Mouse (Mus musculus): Measurements from ENCODE around the gene Anln. TPM values are rescaled to one million over a fixed set of nuclear protein-coding genes. Genes with fewer than 3 reads are reported as not detected.
"Not testable (repeated sequence)": the region's sequence is repeated elsewhere in the genome, so short reads cannot be mapped to it uniquely, and the experiment has no call there.

The Anln gene
- total RNA-seq, 2 experiments from 2014 or later = 1.9 to 2.3 TPM

DNA sequence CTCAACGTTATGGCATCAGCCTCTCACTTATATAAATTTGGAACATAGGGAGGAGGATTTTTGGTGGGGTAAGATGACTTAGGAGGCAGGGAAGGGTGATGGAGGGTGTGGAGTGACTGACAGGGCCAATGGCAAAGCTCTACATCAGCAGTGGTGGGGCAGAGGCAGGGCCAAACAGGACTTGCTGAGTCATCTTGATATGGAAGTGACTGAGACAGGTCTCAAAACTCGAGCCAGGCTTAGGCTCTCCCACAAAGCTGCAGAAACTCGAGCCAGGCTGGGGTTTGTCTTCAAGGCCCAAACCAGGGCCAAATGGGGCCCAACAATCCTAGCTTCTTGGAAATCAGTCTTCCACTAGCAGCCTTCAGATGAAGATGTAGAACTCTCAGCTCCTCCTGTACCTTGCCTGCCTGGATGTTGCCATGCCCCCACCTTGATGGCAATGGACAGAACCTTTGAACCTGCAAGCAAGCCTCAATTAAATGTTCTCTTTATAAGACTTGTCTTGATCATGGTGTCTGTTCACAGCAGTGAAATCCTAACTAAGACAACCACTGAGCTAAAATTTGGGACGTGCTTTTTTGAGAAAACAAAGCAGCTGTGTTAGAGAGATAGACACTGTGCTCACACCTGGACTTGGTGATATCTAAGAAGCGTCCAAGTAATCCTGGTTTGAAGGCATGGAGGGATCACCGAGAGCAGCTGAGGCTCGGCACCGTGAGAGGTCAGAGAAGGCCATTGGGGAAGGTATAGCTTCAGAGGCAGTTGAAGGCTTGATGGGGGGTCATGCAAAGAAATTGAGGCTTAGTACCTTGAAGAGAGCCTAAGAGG, 66.4 kb downstream of the Anln start:
- DNase-seq (ENCODE audit: low spot score in 2 of 2) = no peak

DNA sequence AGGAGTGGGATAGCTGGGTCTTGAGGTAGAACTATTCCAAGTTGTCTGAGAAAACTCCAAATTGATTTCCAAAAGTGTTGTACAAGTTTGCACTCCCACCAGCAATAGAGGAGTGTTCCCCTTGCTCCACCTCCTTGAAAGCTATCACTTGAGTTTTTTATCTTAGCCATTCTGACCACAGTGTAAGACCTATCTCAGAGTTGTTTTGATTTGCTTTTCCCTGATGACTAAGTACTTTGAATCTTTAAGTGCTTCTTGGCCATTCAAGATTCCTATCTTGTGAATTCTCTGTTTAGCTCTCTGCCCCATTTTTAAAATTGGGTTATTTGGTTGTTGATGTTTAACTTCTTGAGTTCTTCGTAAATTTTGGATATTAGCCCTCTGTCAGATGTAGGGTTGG, 69.9 kb downstream of the Anln start:
- no peak for DNase-seq (ENCODE audit: low spot score in 2 of 2)

DNA sequence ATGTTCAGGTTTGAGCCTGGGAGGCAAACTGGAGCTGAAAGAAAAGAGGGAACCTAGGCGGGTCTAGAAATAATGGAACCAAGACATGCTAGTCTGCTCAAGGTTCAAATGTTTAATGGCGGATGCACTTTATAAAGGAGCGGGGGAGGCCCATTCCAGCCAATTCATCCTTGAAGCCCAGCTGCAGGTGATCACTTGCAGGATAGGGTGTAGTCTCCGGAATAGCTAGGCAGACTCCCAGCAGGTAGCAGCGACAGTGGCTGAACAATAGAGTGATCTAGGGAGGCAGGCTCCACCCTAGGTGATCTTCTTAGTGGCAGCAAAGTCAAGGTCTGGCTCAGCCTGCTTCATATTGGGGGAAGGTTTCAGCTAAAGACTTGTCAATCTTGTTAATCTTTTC, 72.9 kb downstream of the Anln start:
- DNase-seq (ENCODE audit: low spot score in 2 of 2) = not testable (repeated sequence)

DNA sequence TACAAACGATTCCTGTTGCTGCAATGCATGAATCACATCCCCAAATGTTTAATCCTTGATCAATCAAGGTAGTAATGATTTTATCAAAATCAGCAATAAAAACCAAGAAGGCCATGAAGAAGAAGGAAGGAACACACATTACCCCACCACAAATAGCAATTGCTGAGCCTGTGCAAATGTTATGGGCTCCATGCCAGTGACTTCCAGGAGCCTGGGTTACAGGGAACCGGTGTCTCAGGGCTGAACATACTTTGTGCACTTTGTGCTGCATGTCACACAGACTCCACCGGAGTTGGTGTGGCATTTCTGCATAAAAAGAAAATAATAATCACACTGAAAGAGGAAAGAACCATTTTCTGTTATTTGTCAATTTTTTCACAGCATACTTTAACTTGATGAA, 74.9 kb downstream of the Anln start:
- no peak for DNase-seq (ENCODE audit: low spot score in 2 of 2)

DNA sequence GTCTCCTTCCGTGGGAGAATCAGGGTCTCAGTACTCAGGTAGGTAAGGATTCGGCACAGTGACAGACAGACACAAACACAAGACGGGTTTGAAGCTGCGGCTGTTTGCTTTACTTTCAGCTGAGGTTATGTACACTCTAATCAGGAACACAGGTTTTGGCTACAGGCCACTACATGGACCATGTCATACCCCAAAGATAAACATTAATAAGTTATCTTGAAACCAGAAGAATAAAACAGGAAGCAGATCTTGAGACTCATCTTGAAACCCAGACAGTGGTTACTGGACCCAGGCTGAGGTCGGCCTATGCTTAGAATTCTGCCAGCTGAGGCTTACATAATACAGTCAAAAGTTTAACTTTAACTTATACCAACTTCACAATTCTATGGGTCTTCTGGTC, 75.8 kb downstream of the Anln start:
- no peak for DNase-seq (ENCODE audit: low spot score in 2 of 2)

DNA sequence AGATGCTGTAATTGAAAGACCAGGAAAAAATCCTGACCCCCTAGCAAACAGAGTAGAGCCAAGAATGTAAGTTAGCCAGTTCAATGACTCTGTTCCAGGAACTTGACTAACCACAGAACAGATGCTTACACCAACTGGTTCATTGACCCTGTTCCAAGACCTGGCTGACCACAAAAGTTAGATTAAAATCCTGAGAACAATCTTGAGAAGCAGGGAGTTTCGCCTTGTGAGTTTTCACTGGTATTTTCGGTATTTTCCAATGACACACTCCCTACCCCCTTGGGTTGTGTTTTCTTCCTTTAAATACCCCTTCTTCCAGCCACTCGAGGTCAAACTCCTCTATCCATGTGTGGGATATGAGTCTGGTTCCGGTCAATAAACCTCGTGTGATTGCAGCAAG, 79.3 kb downstream of the Anln start:
- no peak for DNase-seq (ENCODE audit: low spot score in 2 of 2)

DNA sequence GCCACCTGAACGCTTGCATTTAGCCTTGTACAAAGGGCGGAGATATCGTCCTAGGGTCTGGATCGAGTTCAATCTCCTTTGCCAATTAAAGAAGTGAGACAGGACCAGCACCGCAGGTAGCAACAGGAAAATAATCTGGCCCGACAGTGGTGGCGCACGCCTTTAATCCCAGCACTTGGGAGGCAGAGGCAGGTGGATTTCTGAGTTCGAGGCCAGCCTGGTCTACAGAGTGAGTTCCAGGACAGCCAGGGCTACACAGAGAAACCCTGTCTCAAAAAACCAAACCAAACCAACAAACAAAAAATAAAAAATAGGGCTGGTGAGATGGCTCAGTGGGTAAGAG, 81.1 kb downstream of the Anln start:
- not testable (repeated sequence) for DNase-seq (ENCODE audit: low spot score in 2 of 2)

DNA sequence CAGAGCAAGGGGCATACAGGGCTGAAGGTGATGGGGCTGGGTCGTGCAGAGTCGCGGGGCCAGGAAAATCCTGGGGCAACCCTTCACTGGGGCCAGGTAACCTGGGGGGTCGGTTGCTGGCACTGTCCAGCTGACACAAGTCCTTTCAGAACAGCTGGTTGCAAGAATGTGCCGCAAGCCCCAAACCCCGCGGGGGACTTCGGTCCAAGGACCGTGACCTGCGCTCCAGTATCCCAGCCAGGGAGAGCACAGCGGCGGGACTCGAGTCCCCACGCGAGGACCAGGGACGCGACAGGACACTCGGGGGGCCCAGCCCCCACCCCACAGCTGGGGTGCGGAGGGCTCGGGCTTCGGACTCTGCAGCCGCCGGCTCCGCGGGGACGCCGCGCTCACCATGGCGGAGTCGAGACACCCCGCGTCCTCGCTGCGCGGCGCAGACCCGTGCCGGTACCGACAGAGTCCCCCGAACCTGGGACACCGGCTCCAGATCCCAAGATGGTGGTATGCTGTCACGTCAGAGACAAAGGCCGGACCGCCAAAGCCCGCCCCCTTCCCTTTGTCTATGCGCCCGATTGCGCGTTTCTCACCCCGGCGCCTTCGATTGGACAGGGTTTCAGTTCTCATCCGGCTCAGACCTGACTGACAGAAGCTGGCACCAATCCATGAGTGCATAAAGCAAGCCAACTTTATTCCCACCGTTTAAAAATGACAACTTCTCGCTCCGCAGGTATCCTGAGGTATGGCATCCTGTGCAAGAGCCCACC, 81.7 kb downstream of the Anln start, which contains the start of gene Zfp810:
TSS of gene Zfp810 (minus strand) at position 493 of the 764 bp plus-strand sequence.
- DNase-seq (ENCODE audit: low spot score in 2 of 2) = peak; percentile 75 to 80

DNA sequence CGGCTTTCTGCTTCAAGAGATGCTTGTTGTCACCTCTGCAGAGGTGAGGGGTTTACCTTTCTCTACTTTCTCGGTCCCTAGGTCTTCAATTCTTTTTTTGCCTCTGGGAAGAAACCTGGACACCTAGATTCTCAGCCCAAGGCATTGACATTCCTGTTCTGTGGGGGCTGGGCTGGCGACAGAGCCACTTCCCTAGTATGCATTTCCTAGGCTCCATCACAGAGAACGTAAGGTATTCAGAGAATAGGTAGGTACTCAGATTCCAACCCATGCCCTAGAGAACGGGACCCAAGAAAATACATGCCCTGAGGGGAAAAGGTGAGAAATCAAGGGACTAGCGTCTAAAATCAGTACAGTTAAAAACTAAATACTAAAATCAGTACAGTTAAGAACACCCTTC, 82.3 kb downstream of the Anln start:
- DNase-seq (ENCODE audit: low spot score in 2 of 2) = no peak

DNA sequence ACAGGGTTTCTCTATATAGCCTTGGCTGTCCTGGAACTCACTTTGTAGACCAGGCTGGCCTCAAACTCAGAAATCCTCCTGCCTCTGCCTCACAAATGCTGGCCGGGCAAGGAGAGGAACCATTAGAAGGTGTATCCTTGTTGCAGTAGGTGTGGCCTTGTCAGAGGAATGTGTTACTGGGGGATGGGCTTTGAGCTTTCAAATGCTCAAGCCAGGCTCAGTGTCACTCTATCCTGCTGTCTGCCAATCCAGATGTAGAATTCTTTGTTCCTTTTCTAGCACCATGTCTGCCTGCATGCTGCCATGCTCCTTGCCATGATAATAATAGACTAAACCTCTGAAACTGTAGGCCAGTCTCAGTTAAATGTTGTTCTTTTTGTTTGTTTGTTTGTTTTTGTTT, 86.8 kb downstream of the Anln start:
- no peak for DNase-seq (ENCODE audit: low spot score in 2 of 2)

Other genes with a start within 250 kb of the Anln start
- 10 to 100 TPM; 42.5 to 44.3 TPM for gene Pigyl, start 232.3 kb downstream of the Anln start, total RNA-seq (2021)
- gene Zfp872, start 201.1 kb downstream of the Anln start, total RNA-seq (2021) = 1 to 10 TPM; 1.8 to 2.0 TPM
- gene Zfp809, start 163.5 kb downstream of the Anln start, total RNA-seq (2021) = 10 to 100 TPM; 35.5 to 44.0 TPM
- gene Zfp599, start 129.3 kb downstream of the Anln start, total RNA-seq (2021) = under 1 TPM; 0.50 to 0.61 TPM
- gene Zfp810, start 81.5 kb downstream of the Anln start, total RNA-seq (2021) = 1 to 10 TPM; 4.4 to 4.7 TPM
- 1 to 10 TPM; 3.2 to 5.0 TPM for gene 9530077C05Rik, start 22.3 kb upstream of the Anln start, total RNA-seq (2021)
- not detected for gene Gm17545, start 65.1 kb upstream of the Anln start, total RNA-seq (2021)
- gene Rp9, start 80.6 kb upstream of the Anln start, total RNA-seq (2021) = 10 to 100 TPM; 31.6 to 35.5 TPM
- 10 to 100 TPM; 12.5 to 16.5 TPM for gene Bbs9, start 86.5 kb upstream of the Anln start, total RNA-seq (2021)